Mouse (Mus musculus) embryonic fibroblast, embryonic 13.5 days (primary cell): Measurements from ENCODE around the gene Tfec.

Experiments
- CTCF ChIP-seq: IDR thresholded peaks from 2 replicates; pipeline ENCODE4 v1.5.1; 2011; ENCODE audit warnings: mild to moderate bottlenecking, control low read depth, low read length, moderate library complexity, borderline replicate concordance; ENCODE audit not compliant: insufficient read depth
- POLR2A ChIP-seq: IDR thresholded peaks from 2 replicates; pipeline ENCODE4 v1.6.1; 2011; ENCODE audit warnings: low read depth, mild to moderate bottlenecking, control low read depth, low read length, moderate library complexity

DNA sequence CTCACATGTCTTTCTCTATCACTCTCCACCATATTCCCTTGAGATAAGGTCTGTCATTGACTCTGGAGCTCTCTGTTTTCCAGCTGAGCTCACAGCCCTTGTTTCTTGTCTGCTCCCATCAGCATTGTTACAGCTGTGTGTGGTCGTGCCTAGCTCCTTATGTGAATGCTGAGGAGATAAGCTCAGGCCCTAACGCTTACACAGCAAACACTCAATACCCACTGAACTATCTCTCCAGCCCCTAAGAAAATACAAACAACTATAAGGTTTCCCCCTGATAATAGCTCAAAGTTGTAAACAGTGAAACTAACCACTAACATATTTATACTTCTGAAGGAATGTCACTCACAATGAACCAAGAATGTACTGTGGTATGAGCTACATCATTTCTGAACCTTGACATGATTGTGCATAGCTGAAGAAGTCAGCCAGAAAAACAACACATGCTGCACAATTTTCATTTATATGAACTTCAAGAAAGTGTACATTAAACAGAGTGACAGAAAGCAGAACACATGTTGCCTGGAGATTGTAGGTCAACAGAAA, 21.9 kb upstream of the Tfec start:
- TF ChIP-seq CTCF (no peak), POLR2A (no peak)
